Mouse (Mus musculus) embryo, embryonic 10 days (tissue): ENCODE measurements around the gene Radil.

Source experiments
- DNase-seq: peaks from one replicate; pipeline ENCODE4 v3.0.0-alpha.2; 2015; ENCODE audit warnings: low spot score

The Radil gene

DNA sequence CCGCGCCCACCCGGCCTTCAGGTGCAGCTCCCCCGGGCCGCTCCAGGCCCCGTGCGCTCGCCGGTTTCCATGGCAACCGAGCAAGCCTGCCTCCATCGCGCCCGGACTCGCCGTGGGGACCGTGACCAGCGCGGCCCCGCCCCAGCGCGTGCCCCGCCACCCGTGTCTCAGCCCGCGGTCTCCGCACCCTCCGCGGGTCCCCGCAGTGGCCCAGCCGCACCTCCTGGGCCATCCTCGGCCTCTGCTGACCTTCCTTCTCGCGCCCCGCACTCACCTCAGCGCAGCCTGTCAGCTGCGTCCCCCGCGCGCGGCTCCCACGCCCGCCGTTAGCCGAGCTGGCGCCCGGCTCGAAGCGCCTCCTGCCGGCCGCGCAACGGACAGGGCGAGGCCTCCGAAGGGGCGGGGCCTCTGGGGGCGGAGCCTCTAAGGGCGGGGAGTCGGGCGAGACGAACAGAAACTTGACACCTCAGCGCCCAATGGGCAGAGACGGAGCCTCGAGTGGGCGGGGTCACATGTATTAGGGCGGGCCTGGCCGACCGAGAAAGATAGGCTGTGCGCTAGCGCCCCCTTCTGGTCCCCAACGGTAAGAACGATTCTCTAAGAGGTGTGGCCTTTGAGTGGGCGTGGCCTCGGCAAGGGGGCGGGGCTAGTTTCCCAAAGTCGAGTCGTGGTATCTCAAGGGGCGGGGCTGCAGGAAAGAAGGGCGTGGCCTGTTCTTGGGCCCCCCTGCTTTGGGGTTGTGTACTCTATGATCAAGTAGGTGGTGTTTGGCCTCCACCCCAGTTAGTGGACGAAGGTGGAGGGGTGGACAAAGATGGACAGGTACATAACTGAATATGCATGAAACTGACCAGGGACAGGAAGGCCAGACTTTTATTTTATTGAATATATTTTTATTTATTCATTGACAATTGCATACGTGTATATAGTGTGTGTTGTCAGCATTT, at the start of gene Radil:
Radil (minus strand) TSS at position 393 of the 947 bp plus-strand sequence.
- peak; percentile 98 for DNase-seq

DNA sequence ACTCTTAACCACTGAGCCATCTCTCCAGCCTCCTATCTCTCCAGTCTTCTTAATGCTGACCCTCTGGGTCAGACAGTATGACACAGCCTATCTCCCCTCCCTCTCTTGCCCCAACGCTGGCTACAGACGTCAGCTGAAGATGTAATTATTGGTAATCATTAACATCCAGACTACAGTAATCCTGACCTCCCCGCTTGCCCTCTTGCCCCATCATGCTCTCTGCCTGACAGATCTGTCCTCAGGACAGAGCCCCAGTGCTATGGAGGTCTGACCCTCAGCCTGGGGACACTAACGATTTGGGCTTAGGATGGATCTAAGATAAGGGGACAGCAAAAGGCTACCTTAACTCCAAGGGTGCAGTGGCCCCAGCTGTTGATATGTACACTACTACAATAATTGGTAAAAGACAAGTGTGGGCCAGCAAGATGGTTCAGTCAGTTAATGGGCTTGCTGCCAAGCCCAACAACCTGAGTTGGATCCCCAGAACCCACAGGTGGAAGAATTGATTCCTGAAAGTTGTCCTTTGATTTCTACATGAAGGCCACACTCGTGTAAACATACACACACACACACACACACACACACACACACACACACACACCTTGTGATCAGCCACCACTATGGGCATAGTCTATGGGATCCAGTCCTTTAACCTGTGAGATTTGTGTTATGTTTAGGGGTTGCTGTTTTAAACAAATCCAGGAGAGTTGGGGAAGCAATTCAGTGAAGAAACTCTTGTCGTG, 46.9 kb upstream of the Radil start:
- DNase-seq, result no peak

DNA sequence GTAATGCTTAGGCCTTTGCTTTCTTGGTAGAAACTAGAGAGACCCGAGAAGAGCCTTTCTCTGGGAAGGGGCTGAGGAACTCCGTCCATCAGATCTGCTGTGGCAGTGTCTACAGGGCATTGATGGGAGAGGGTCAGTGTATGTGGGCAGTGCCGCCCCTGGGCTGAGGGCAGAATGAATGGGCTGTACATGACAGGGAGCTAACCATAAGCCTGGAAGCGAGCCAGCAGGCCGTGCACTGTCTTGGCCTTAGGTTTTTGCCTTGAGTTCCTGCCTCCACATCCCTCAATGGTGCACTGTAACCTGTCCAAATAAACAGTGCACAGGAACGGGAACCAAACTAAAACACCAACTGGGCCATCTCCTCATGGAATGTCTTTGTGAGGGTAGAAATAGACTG, 45.8 kb upstream of the Radil start:
- no peak for DNase-seq

DNA sequence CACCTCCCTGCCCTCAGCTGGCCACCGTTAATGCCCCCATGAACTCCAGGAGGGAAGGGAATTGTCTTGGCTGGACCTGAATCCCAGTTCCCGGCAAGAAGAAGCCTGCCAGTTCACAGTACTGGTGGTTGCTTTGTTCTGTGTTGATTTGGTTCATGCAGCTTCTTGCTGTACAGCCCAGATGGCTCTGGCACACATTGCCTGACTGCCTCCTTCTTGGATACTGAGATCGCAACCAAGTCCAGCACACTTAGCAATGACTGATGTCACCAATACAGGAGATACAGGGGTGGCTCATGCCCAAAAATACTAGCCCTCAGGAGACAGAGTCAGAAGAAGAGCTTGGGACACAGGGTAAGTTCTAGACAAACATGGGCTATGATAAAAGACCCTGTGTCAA, 44.8 kb upstream of the Radil start:
- no peak for DNase-seq

DNA sequence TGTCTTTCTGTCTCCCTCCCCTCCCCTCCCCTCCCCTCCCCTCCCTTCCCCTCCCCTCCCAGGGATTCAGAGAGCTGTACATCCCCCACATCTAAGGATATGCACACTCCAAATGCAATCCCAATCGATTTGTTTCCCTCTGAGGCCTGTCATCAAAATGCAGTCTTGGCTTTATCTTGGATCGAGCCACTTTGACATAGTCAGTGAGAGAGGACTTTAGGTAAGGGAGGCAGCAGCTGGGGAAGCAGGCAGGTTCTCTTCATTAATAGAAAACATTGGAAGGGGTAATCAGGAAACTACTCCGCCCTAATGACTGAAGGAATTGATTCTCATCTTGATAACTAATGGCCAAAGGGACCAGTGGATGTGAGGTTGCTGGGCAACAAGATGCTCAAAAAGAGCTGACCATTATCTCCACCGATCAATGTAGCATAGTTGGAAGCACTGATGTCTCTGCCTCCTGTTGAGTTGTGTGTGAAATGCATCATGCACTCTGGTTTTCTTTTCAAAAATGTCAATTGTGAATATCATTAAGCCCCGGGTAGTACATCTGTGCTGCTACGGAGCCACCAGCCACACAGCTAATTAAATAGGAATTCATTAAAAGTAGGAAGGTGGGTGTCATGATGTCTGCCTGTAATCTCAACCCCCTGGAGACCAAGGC, 40.2 kb upstream of the Radil start:
- no peak for DNase-seq

DNA sequence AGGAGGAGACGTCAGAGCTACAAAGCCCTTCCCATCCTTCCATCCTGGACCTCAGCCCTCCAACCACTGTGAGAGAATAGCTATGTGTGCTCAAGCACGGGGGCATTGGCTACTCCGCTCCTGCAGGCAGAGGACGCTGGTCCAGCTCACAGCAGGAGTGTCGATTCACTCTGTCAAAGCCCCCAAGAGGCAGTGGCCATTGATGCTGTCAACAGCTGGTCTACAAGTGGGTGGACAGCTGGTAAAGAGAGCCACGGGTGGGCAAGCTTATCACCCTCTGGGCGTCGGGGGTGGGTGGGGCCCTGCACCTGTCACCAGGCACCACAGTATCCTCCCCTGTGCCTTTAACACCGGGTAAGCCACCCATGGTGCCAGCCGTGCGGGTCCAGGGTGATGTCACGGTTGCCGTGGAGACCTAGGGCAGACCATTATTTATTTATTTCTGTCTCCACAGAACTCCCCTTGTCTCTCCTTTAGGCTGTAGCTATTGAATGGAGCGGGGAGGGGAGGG, 32.8 kb upstream of the Radil start:
- DNase-seq, result no peak

DNA sequence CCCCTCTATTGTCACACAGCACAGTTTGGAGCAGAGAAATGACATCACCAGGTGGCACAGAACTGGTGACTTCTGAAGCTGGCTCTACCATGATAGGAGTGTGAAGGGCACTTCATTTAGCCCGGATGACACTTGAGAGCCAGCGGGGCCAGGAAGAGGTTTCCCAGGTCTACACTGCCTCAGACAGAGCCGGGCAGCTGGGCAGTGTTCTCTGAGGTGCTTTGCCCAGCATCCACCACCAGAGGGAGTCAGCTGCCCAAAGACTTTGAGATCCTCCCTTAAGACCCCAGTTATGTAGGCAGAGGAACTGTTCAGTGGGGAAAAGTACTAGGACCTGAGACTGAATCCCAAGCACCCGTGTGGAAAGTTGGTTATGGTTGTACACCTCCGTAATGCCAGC, 30.6 kb upstream of the Radil start:
- DNase-seq, result peak; percentile 85

DNA sequence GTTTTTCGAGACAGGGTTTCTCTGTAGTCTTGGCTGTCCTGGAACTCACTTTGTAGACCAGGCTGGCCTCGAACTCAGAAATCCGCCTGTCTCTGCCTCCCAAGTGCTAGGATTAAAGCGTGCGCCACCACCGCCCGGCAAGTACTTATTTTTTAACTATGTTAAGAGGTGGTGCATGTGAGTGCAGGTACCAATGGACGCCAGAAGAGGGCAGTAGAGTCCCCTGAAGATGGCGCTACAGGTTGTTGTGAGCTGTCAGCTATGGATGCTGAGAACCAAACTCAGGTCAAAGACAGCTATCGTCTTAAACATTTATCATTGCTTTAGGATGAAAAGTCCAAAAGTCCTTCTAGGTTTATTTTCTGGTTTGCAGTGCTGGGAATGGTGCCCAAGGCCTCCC, 27.3 kb upstream of the Radil start:
- no peak for DNase-seq

DNA sequence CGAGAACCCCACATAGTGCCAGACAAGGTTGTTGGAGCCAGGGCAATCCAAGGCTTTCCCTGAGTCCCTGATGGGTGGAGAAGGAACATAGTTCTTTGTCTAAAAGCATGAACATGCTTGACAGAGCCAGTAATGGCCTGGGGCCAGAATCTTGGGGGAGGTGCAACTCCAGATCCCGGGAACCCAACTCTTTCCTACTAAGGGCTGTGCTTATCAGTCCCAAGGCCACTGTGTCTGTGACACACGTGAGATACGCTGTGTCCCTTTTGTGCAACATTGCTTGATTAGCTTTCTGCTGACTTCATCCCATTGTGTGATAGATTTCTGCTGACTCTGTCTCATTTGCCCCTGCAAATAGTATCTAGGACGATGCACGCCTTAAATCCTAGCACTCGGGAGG, 25.9 kb upstream of the Radil start:
- no peak for DNase-seq

DNA sequence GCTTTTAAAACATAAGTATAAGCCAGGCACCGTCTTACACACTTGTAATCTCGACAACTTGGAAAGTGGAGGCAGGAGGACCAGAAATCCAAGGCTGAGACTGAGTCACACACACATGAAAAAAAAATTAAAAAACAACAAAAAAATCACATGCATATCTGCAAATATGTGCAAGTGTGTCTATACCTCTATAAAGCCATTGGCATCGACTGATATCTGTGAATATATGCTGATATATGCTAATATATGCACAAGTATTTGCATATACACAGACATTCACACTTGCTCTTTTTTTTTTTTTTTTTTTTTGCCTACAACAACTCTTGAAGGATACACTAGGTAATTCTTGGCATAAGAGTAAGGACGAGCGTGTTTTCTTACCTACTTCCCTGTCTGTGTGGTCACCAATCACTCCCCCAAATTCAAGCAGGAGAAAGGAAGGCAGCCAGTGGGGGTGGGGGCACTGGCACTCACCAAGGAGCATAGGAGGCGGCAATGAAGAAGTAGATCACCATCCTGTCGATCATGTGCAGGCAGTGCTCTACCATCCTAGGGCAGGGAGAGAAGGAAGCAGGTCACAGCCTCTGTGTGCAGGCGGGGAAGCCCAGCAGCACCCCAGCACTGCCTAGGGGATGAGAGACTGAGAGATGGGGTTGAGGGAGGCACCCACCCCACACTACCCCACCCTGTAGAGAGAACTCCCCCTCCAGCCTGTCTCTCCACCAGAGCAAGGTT, 23.6 kb upstream of the Radil start:
- DNase-seq, result no peak

DNA sequence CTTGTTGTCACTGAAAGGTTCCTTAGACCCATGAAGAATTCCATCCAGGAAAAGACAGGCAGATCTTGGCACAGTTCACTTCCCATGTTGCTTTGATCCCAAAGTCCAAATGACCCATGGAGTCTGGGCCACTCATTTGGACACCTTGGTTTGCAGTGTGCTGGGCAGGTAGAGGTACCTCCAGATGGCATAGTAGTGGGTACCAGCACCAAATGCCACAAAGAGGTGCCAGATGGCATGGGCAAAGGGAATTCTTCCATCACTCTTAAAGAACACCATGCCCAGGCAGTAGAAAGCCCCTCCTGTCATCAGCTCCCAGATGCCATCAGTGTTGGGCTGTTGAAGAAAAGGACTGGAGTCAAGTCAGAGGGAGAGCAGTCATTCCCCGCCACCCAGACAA, 13.7 kb upstream of the Radil start:
- DNase-seq, result no peak

DNA sequence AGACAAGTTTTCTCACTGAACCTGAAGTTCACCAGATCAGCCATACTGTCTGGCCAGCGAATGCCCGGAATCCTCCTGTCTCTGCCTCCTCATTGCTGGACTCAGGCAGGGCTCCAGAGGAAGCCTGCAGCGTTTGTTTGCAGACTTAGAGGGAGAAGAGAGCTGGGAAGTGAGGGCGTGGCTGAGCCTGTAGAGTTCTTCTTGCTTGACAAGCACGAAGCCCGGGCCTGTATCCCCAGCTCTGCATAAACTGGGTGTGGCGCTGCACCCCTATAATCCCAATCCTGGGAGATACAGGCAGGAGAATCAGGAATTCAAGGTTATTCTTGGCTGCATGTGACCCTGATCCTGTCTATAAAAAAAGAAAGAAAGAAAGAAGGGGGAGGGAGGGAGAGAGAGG, 9.4 kb upstream of the Radil start:
- DNase-seq, result no peak

DNA sequence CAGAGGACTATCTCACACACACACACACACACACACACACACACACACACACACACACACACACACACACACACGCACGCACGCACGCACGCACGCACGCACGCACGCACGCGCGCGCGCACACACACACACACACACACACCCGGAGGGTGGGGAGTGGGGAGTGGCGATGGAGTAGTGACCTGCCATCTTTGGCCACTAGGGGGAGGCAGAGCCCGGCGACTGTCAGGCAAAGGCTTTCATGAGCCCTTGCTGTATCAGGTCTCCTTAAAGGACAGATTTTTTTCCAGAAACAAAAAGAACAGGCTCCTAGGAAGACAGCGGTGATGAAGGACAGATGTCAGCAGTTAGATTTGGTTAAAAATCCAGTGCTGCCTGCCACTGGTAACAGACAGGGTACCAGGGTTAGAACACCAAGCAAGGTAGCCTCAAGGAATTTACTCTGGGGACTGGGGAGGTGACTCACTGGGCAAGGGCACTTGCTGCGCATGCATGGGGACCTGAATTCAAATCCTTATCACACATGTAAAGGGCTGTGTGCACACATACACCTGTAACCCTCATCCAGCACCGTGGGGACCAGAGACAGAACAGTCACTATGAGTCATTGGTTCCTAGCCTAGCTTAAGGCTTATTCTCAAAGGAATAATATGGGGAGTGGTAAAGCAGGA, 6.6 kb upstream of the Radil start:
- peak; percentile 82 for DNase-seq

DNA sequence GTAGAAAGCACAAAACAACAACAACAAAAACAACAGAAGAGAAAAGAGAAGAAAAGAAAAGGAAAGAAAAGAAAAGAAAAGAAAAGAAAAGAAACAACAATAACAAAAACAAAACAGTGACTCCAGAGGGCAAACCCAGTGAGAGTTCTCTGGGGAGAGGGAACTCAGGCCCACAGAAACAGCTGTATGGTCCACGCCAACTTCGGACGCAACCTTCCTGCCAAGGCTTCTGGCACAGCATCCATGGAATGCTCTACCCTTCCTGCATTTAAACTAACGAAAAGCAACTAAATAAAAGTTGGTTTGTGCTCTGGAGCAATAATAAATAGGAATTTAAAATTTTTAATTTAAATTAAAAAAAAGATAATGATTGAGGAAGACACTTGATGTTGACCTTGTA, 5.8 kb upstream of the Radil start:
- DNase-seq, result no peak

DNA sequence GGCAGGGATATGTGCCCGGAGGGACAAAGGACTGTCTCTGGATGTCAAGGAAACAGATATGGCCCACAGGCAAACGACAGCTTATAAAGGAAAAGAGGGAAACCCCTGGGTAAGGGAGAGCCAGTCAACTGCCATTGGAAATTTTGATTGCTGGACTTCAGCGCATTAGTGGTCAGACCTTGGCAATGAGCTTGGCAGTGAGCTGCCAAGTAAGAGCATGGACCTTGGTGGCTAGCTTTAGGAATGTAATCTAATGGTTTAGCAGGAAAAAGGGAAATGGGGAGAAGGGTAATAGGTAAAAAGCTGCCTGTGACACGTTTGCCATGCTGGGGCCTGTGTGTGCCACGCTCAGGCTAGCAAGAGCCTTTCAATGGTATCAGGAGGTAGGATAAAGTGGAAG, 5.0 kb upstream of the Radil start:
- DNase-seq, result no peak

DNA sequence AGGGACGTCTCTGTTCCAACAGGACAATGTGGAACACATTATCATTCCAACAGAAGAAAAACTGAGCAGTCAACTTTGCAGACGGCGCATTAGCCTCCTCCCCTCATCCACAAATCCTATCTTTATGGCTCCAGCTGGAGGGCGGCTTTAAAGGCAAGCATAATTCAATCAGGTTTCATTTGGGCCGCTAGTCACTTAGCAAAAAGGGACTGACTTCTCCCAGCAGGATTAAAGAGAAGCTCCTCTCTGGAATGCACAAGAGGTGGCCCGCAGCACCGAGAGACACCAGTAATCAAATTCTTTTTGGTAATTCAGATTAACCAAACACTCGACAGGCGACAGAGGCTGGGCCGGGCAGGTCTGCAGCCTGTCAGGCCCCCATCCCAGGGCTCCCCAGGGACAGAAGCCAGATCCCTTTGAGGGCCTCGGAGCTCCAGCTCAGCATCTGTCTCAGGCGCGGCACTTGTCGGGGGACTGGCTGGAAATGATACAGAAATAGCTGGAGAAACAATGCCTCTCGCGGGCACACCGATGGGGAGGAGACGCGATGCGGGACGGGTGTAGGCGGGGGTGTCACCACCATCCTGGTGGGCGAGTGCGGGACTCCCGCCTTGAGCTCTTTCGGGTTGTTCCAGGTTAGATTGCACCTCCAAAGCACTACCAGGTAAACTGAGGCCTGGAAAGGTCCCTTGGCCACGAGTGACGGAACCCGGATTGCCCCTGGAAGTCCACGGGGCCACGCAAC, 765 bp downstream of the Radil start:
- DNase-seq, result peak; percentile 79

DNA sequence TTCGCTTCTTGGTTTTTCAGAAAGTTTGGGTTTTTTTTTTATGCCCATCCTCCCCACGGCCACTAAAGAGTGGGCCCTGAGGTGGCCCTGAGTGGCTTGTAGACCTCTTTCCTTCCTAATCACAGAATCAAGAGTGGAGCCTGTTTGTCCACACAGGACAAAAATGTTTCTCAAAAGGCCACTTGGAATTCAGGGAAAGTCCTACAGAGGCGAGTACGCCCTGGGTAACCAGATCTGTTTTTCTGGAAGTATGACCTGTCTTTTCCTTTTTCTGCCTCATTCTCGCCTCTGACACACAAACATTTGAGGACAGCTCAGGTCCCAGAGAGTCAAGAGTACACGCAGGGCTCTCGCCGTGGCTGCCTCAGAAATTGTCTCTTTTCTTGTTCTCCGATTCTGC, 1.5 kb downstream of the Radil start:
- no peak for DNase-seq

DNA sequence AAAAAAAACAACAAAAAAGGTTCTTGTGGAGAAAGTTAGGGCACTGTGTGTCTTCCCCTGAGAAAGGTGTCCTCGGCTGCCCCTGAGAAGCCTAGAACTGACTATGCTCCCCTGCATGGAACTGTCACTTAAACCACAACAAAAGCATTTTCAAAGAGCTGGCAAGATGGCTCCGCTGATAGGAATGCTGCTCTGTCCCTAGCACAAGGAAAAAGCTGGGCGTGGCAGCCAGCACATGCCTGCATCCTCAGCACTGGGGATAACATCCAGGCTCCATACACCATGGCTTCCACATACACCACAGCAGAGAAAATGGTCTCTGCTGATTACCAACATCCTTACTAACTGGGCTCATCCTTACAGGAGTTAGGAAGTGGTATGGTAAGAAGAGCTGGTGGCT, 3.8 kb downstream of the Radil start:
- no peak for DNase-seq

DNA sequence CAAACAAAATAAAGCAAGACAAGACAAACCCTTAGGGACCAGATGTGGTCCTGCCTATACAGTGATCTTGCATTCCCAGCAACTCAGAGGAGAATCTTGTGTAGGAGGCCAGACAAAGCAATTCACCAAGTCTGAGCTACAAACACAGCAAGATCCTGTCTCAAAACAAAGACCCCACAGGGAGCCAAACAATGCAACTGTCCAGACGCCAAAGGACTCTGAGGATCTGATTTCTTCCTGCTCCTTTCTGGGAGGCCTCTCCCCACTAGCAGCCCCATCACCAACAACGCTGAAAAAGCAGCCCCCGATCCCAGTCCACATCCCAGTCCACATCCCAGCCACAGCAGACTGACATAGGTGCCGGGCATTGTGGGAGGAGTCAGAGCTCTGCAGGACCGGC, 4.6 kb downstream of the Radil start:
- no peak for DNase-seq

DNA sequence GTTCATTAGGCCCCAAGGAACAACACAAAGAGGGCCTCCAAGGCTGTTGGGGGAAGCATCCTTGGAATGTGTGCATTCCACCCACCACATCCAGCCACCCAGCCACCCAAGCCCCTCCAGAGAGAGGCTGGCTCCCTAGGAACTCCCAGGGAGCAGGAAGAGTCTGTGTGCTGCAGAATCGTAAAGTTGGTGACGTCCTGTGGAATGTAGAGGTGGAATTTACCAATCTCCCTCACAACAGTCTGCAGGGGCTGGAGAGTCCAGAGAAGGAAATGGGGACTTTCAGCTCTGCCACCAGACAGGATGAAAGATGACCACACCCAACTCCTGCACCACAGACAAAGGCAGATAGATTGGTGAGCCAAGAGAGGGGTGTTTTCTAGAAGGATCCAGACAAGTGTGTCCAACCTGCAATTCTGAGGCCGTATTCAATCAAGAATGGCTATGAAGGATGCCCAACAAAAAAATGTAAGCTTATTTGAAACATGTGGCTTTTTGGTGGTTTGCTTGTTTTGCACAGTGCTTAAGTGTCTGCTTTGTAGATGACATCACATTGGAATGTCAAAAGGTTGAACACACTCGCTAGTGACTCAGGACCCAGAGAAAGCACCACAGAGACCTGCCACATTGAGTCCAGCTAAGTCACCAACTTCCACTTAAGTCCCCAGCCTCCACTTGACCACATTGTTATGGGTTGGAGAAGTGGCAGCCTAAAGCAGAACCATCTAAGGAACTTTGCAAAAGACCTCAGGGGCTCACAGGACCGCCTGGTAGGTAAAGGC, 5.7 kb downstream of the Radil start:
- no peak for DNase-seq
